Mouse (Mus musculus) embryonic fibroblast, embryonic 13.5 days (primary cell): ENCODE results near the gene Tcf15.

ENCODE experiments used
- CTCF ChIP-seq: IDR thresholded peaks from 2 replicates; pipeline ENCODE4 v1.5.1; 2011; ENCODE audit warnings: mild to moderate bottlenecking, control low read depth, low read length, moderate library complexity, borderline replicate concordance; ENCODE audit not compliant: insufficient read depth
- POLR2A ChIP-seq: IDR thresholded peaks from 2 replicates; pipeline ENCODE4 v1.6.1; 2011; ENCODE audit warnings: low read depth, mild to moderate bottlenecking, control low read depth, low read length, moderate library complexity

- TF ChIP-seq POLR2A (no peak), CTCF (no peak)
Measured at GRCm38 (mm10) chr2:152132691-152133090, 10.7 kb upstream of the Tcf15 start.
